Comparison of ENCODE assay signal across 8 mouse cellular contexts in genomic region chr10:40259542-40259941, GRCm38 (mm10). TPM values are rescaled to one million over a fixed set of nuclear protein-coding genes. Genes with fewer than 3 reads are reported as not detected.
DNase-seq lines count a peak whose midpoint lies in the region; ATAC-seq and TF ChIP-seq lines count a peak whose summit lies in the region.
"Had no signal": no experiment of that assay in that cellular context is flagged by ENCODE, and none has a peak within 500 bp of the region (broad histone marks: within the 10 kb centered on the region; RNA-seq: fewer than 3 reads in every experiment).

No protein-coding gene starts in this region.

- H3K9ac ChIP-seq in kidney, embryonic 14.5 days (ENCODE audit: low read depth, low read length), result no peak overlapping the region
- H3K9ac ChIP-seq in liver, embryonic 11.5 days (ENCODE audit: low read depth, low read length), result no peak overlapping the region
- H3K9ac ChIP-seq: limb, embryonic 12.5 days had no signal

- H3K27ac ChIP-seq in kidney, embryonic 14.5 days (ENCODE audit: low read depth, low read length), result 0 out of 2 replicates have a peak overlapping the region, but pooled peaks have one; percentile 6
- peak overlapping the region; percentile 95 for H3K27ac ChIP-seq in liver, embryonic 11.5 days (ENCODE audit: low read depth, low read length)
- H3K27ac ChIP-seq: limb, embryonic 12.5 days had no signal

- no peaks in the 10 kb centered on the region for H3K36me3 ChIP-seq in kidney, embryonic 14.5 days (ENCODE audit: control insufficient read depth, insufficient read depth, low read length)
- H3K36me3 ChIP-seq in E14TG2a.4 (ENCODE audit: insufficient read depth, low read length), result peaks cover 15% of the 10 kb centered on the region
- H3K36me3 ChIP-seq in liver, embryonic 11.5 days (ENCODE audit: control insufficient read depth, insufficient read depth, low read length), result no peaks in the 10 kb centered on the region

- H3K4me3 ChIP-seq in kidney, embryonic 14.5 days (ENCODE audit: low read length), result no peak overlapping the region
- H3K4me3 ChIP-seq in E14TG2a.4 (replicated peaks; ENCODE audit: low read length), result 0 out of 2 replicates have a peak overlapping the region, but pooled peaks have one; percentile 17
- no peak overlapping the region; the same call in 1 of the 2 replicates for H3K4me3 ChIP-seq in liver, embryonic 11.5 days (ENCODE audit: low read depth, low read length)
- H3K4me3 ChIP-seq: limb, embryonic 12.5 days had no signal

- ATAC-seq in kidney, embryonic 14.5 days (ENCODE audit: low FRiP score, low TSS enrichment), result no peak
- ATAC-seq in liver, embryonic 11.5 days (replicated peaks; ENCODE audit: low FRiP score), result no peak

- no peak for DNase-seq in kidney, postnatal 10 days
- peak; percentile 37 for DNase-seq in R1 (ENCODE audit: low read depth, low spot score)
- DNase-seq in liver, embryonic 11.5 days (ENCODE audit: low spot score), result no peak
- DNase-seq in ovary, postnatal 14 days (ENCODE audit: low spot score), result no peak
- no peak for DNase-seq in spleen, adult 18-20 months

- no peaks in the 10 kb centered on the region for H3K9me3 ChIP-seq in kidney, embryonic 14.5 days (ENCODE audit: control insufficient read depth, low read length)
- H3K9me3 ChIP-seq in E14TG2a.4 (ENCODE audit: low read length), result no peaks in the 10 kb centered on the region
- no peaks in the 10 kb centered on the region for H3K9me3 ChIP-seq in liver, embryonic 11.5 days (ENCODE audit: control insufficient read depth, low read length)
- H3K9me3 ChIP-seq: limb, embryonic 12.5 days had no signal

- no peaks in the 10 kb centered on the region for H3K27me3 ChIP-seq in kidney, embryonic 14.5 days (ENCODE audit: control insufficient read depth, insufficient read depth, low read length)
- no peaks in the 10 kb centered on the region for H3K27me3 ChIP-seq in E14TG2a.4 (ENCODE audit: insufficient read depth, low read length)
- H3K27me3 ChIP-seq in liver, embryonic 11.5 days (replicated peaks; ENCODE audit: control insufficient read depth, insufficient read depth, low read length), result no peaks in the 10 kb centered on the region
- H3K27me3 ChIP-seq: limb, embryonic 12.5 days had no signal

- H3K4me2 ChIP-seq in kidney, embryonic 14.5 days (replicated peaks; ENCODE audit: low read depth, low read length), result no peak overlapping the region
- peak overlapping the region; percentile 23 for H3K4me2 ChIP-seq in liver, embryonic 11.5 days

- no peak for TF ChIP-seq CTCF in E14TG2a.4 (conservative IDR thresholded peaks at IDR 0.05; ENCODE audit: low read length)

- 12% methylated on average over 8 of the region's 8 CpGs for WGBS in kidney, embryonic 14.5 days
- 11% methylated on average over 8 of the region's 8 CpGs for WGBS in liver, embryonic 11.5 days

- no peaks in the 10 kb centered on the region for H3K4me1 ChIP-seq in kidney, embryonic 14.5 days (ENCODE audit: control insufficient read depth, insufficient read depth, low read length)
- peaks cover 31% of the 10 kb centered on the region for H3K4me1 ChIP-seq in E14TG2a.4 (replicated peaks; ENCODE audit: low read depth, low read length)
- H3K4me1 ChIP-seq in liver, embryonic 11.5 days (replicated peaks; ENCODE audit: control insufficient read depth, insufficient read depth, low read length), result peaks cover 13% of the 10 kb centered on the region

RNA-seq across cellular contexts. Expression of gene Gtf3c6, which starts 1.6 kb away (rescaled TPM):
- 147 and 190 TPM in 2 replicates for polyA plus RNA-seq in kidney, embryonic 14.5 days (2014; fragmentation: Nextera tagmentation; extraction: Ambion mirVana)
- polyA plus RNA-seq in liver, embryonic 11.5 days (2014; fragmentation: Nextera tagmentation; extraction: Ambion mirVana), result 89.0 and 117 TPM in 2 replicates

RNA-seq across cellular contexts. Expression of gene Rpf2, which starts 12.7 kb away (rescaled TPM):
- 82.7 and 98.1 TPM in 2 replicates for polyA plus RNA-seq in kidney, embryonic 14.5 days (2014; fragmentation: Nextera tagmentation; extraction: Ambion mirVana)
- polyA plus RNA-seq in liver, embryonic 11.5 days (2014; fragmentation: Nextera tagmentation; extraction: Ambion mirVana), result 109 and 113 TPM in 2 replicates

RNA-seq across cellular contexts. Expression of gene Amd1, which starts 42.4 kb away (rescaled TPM):
- polyA plus RNA-seq in kidney, embryonic 14.5 days (2014; fragmentation: Nextera tagmentation; extraction: Ambion mirVana), result 78.8 and 80.9 TPM in 2 replicates
- polyA plus RNA-seq in liver, embryonic 11.5 days (2014; fragmentation: Nextera tagmentation; extraction: Ambion mirVana), result 130 and 136 TPM in 2 replicates
